Mouse (Mus musculus) megakaryocyte progenitor cell, adult 5-6 weeks (primary cell): ENCODE results near the gene Pts. TPM values are rescaled to one million over a fixed set of nuclear protein-coding genes. Genes with fewer than 3 reads are reported as not detected.

Experiments
- ATAC-seq: replicated peaks from 2 replicates; pipeline ENCODE4 v1.8.0; 2016; ENCODE audit warnings: mild to moderate bottlenecking, moderate TSS enrichment, inconsistent platforms; ENCODE audit not compliant: poor library complexity
- total RNA-seq, 2 experiments: library from RNA; stranded (forward) in 1 of 2; stranded (reverse) in 1 of 2; fragments of 157-497, 149-512 nt in 1 of 2; fragments of 200-1000 nt in 1 of 2; gene quantifications; 2 replicates each; pipeline versions ENCODE4 v1.2.3 to v1.2.4; 2015 to 2017

Gene Pts
- total RNA-seq, 2 experiments from 2014 or later, result 63.6 to 107 TPM

DNA sequence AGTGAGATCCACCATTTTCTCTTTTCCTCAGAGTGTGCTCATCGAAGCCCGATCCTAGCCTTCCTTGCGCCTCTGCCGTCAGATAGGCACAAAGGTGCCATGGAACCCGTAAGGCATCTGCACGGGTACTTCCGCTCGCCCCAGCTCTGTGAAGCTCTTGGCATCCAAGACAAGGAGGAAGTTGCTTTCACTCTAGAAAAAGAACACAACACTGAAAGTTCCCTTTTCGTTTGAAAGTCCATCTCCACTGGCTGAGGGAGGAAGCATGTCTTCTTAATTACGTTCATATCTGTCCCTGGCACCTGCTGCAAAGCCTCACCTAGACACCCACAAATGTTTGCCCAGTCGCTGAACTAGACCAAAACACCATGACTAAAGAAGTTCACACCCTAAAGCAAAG, 4.8 kb upstream of the Pts start:
- peak; percentile 51 for ATAC-seq

DNA sequence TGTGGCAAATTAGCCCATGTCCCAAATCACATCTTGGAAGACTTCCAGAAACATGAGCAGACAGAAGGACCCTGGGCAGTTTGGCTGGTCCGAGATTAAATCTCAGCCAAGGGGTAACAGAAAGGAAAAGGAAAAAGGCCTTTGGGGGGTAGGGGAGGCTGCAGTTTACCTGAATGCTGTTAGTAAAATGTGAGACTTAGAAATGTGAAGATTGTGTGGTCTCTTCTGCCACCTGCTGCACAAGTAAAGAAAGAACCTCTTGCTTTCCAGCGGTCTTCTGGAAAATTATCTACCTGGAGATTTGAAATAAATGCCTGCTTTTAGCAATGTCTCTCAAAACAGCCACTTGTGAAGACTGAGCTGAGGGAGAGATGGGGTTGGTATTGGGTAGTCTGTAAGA, 2.4 kb upstream of the Pts start:
- no peak for ATAC-seq

DNA sequence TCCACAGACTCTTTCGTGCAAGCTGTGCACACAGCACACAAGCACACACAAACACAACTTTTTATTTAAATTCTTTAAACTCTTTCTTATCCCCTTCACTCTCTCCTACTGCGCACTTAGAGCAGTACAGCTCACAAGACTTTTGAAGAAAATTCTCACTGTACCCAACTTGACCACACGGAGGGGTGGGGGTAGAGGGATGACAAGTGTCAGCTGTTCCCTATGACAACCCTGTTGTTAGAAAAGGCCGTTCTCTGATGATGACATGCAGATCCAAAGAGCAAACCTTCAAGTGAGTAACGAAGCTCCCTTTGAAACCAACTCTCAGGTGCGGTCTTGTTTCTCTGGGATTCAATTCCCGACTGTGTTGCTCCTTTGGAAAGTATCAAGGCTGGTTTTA, 664 bp downstream of the Pts start:
- ATAC-seq, result peak; percentile 23; the same call in 1 of the 2 replicates

- ATAC-seq, result no peak
Measured at GRCm38 (mm10) chr9:50525585-50525984, 2.9 kb downstream of the Pts start.

DNA sequence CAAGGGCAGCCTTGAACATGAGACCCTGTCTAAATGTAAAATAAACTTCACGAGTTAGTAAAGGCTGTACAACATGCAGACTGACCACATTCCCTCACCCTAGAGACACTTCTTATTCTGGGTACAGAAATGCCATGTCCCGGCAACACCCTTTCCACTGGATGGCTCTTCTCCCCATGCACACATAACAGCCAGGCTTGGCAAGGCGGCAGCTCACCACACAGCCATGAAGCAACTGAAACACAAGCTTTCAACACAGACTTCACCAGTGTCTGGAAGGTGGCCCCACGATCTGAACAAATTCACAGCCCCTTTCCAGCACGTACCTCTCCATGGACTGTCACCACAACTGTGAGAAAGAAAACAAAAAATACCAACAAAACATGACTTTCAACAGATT, 3.6 kb downstream of the Pts start:
- no peak for ATAC-seq

GRCm38 (mm10) chr9:50522574-50522973, 6.0 kb downstream of the Pts start:
- peak; percentile 54 for ATAC-seq

GRCm38 (mm10) chr9:50521562-50521961, 7.0 kb downstream of the Pts start:
- no peak for ATAC-seq

DNA sequence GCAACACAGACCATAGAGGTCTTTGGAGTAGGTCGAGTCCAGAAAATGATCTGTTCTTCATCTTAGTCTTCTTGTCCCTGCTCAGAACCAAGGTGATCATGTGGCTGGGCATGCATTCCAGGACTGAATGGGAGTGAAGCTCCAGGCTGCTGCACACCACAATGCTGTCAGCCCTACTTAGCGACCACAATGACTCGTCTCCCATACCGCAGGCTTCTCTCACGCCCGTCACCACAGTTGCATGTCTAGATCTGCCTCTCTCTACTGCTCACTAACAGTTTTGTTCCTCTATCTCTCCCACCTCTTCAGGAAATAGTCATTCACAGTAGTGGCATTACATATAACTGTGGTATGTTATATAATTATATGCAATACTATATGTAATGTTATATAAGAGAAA, 7.8 kb downstream of the Pts start:
- peak; percentile 80 for ATAC-seq

- peak; percentile 56; the same call in 1 of the 2 replicates for ATAC-seq
Measured at GRCm38 (mm10) chr9:50518781-50519180, 9.7 kb downstream of the Pts start.

DNA sequence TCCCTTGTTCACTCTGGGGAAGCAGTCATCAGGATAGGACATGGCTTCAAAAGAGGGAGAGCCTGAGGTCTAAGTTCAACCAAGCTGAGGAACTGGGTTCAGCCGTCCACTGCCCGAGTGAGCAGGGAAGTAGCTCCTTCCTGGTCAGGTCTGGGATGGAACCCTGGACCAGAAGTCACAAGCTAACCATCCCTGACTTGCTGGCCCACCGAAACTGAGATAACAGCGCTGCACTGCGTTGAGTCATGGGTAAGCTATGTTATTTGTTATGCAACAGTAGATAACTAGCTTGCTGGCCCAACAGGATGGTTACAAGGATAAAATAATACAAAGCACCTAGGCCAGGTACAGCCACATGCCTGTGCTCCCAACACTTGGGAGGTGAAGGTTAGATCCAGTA, 13.1 kb downstream of the Pts start:
- no peak for ATAC-seq

DNA sequence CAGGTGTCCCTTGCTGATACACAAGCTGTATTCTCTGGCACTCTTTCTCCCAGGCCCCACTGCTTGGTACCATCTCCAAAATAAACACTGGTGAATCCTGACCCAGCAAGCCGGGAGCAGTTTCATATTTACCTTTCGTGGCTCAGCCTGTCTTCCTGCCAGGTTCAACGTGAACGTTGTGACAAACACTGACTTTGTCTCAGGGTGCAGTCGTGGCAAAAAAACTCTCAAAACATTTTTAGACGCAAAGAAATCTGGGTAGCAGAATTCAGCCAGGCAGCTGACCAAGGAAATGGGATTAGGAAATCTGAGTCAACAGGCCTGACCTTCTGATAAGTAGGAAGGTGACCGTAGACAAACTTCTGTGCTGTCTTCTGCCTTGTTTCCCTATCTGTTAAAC, 21.0 kb downstream of the Pts start:
- ATAC-seq, result no peak

DNA sequence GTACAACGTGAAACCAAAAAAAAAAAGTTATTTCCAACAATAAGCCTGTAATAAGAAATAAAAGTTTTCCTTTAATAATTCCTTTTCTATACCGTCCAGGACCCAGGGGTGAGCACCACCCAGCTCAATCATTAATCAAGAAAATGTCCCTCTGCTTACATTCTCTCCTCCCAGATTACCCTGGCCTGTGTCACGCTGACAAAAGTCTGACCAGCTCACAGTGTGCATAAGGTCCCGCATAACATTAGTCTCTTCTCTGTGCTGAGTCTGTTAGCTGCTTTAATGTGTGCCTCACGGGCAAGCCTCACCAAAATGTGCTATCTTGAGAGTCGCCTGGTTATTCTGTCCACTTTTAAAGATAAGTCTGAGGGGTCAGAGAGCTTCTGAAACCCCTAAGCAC, 23.1 kb downstream of the Pts start:
- ATAC-seq, result no peak

DNA sequence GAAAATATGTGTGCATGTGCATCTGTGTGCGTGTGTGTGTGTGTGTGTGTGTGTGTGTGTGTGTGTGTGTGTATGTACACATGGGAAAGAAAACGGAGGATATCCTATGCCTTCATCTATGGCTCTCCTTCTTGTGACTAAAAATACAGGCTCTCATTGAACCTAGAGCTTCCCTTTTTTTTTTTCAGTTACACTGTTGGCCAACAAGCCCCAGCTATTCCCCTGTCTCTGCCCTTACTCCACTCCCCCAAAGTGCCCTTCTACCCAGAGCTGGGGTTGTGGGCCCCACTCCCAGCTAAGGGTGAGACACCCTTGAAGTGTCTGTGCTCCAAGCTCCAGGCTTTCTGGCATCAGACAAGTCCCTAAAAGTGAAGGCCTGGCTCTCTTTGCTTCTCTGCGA, 25.6 kb downstream of the Pts start:
- ATAC-seq, result peak; percentile 42

GRCm38 (mm10) chr9:50500974-50501501, 27.5 kb downstream of the Pts start:
- ATAC-seq, result peak; percentile 65

DNA sequence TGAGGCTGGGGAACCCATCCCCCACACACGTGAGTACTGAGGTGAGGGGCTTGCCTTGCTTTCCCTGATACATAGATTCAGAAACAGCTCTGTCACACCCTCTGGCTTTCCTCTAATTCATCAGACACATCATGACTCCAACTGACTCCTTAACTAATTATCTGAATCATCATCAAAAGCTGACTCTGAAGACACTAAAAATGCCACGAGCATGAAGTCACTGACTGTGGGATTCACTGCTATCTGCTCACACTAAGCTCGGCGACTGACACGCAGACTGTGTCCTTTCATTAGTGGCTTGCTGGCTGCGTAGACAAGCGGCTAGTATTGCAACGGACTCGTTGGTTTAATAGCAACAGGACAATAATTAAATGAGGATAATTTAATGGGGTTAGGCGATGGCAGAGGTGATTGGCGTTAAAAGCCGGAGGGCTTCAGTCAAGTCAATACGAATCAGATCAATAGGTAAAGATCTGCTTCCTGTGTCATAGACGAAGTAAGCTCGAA, 28.0 kb downstream of the Pts start:
- ATAC-seq, result no peak

GRCm38 (mm10) chr9:50499781-50500180, 28.7 kb downstream of the Pts start:
- ATAC-seq, result no peak

GRCm38 (mm10) chr9:50498815-50499214, 29.7 kb downstream of the Pts start:
- ATAC-seq, result peak; percentile 50

- no peak for ATAC-seq
Measured at GRCm38 (mm10) chr9:50497536-50497935, 31.0 kb downstream of the Pts start.

- no peak for ATAC-seq
Measured at GRCm38 (mm10) chr9:50497076-50497475, 31.4 kb downstream of the Pts start.

DNA sequence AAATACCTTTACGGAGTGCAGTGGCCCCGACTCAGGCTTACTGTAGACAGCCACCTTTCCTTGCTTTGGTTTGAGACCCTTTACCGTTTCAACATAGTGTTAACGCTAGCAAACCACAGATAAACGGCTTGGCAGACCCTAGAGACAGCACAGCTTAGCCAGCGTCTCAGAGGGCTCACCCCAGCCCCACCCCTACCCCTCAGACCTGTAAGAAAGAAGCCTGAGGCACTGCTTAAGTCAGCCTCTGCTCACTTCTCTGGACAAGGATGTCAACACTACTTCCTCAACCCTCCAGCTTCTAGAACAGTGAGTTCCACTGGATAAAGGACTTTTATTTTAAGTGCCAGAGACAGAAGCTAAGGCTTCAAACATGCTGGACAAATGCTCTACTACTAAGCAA, 32.0 kb downstream of the Pts start:
- peak; percentile 22 for ATAC-seq

GRCm38 (mm10) chr9:50496151-50496505, 32.4 kb downstream of the Pts start:
- ATAC-seq, result no peak

DNA sequence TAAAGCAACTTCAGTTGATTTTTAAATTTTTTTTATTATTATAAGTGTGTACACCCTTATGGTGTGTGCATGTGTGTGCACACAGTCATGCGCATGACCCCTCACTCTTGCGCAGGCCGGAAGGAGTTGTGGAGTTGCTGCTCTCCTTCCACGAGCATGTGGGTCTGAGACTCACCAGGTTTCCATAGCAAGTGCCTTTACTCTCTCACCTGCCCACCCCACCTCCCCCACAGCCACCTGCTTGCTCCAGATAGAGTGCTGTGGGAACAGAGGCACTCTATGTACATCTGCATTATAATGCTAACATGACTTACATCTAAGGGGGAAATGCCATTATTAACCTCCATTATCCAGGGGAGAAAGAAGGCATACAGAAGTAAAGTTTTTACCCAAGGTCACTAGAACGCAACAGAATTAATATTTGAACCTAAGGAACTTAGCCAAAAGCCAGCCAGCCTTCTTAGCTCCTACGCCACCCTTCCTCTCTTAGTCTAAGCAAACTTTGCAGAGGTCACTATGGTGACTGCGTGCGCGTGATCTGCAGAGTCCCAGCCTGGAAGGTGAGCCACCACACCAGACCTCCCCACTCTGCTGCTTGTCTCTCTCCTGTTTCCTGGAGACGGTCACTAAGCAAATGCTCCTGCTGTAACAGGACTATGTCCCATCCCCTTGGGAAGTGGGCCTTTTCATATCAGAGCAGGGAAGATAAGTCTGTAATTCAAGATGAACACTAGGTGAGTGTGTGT, 32.9 kb downstream of the Pts start:
- ATAC-seq, result no peak

DNA sequence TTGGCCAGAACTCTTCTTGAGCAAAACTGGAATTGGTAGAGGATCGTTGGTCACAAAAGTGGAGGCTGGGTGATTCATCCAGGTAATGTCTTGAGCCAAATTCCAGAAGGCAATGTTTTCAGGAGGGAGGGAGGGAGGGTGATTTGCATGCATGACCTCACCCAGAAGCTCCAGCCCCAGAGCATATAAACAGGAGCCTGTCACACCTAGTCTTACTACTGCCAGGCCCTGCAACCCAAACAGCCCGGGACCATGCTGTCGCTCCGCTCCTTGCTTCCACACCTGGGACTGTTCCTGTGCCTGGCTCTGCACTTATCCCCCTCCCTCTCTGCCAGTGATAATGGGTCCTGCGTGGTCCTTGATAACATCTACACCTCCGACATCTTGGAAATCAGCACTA, 34.2 kb downstream of the Pts start, which contains the start of gene Plet1:
Gene Plet1 (plus strand): TSS at position 215 of the 400 bp plus-strand sequence.
- ATAC-seq, result no peak
